22 mouse cellular contexts compared by ENCODE assay signal in the genomic region with DNA sequence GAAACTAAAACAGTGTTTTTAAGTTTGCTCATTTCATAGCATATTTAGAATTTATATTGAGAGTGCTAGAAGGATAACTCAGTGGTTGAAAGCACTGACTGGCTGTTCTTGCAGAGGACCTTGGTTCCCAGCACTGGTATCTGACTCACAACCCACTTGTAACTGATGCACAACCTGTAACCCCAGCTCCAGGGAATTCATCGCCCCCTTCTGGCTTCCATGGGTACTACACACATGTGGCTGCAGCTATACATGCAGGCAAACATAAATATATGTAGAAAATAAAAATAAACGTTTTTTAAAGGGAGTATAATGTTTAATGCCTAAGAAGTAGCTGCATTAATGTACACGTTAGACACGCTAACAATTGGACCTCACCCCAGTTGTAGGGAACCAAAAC. TPM values are rescaled to one million over a fixed set of nuclear protein-coding genes. Genes with fewer than 3 reads are reported as not detected.
DNase-seq lines count a peak whose midpoint lies in the region; TF ChIP-seq lines count a peak whose summit lies in the region.
"Had no signal": no experiment of that assay in that cellular context is flagged by ENCODE, and none has a peak within 500 bp of the region (broad histone marks: within the 10 kb centered on the region; RNA-seq: fewer than 3 reads in every experiment).

No protein-coding gene starts in this region.

- no peak overlapping the region for H3K9ac ChIP-seq in MEL (ENCODE audit: control insufficient read depth, low read depth, low read length, poor library complexity, severe bottlenecking)
- H3K9ac ChIP-seq: forebrain, embryonic 15.5 days; liver, embryonic 13.5 days; neural tube, embryonic 13.5 days had no signal

- no peaks in the 10 kb centered on the region; a peak in 1 of 4 replicates for H3K27me3 ChIP-seq in MEL (ENCODE audit: control insufficient read depth in 1 of 2, insufficient read depth in 2 of 2, low read length in 2 of 2)
- H3K27me3 ChIP-seq: forebrain, embryonic 15.5 days; liver, embryonic 13.5 days; neural tube, embryonic 13.5 days had no signal

- H3K79me2 ChIP-seq in MEL (ENCODE audit: control insufficient read depth, insufficient read depth, low read length, poor library complexity) = no peaks in the 10 kb centered on the region

- DNase-seq in gastrocnemius, adult 2 months = no peak
- no peak for DNase-seq in gastrocnemius, adult 8-10 months (ENCODE audit: low spot score in 2 of 2)
- no peak for DNase-seq in left cerebral cortex, adult 2 months (ENCODE audit: extremely low spot score in 1 of 2, low spot score in 2 of 2)
- no peak for DNase-seq in left cerebral cortex, postnatal 36 days (ENCODE audit: low spot score in 2 of 2)
- DNase-seq in 416B (ENCODE audit: low read depth) (peak; percentile 1), MEL (ENCODE audit: low read depth, low spot score) (peak; percentile 2)
- DNase-seq in frontal cortex, postnatal 36 days (ENCODE audit: low spot score in 2 of 2) = no peak
- no peak for DNase-seq in retina, embryonic 14.5 days (ENCODE audit: low spot score)
- DNase-seq: adrenal gland, adult 8-10 months; cerebellum, adult 8-10 months; gastrocnemius, postnatal 10 days; liver, embryonic 13.5 days; lung, postnatal 14 days; right cerebral cortex, postnatal 4 days; thymus, adult 2 months had no signal

- TF ChIP-seq RAD21 in MEL (IDR thresholded peaks at IDR 0.05; ENCODE audit: low read depth, low read length) = no peak; the same call in 1 of the 2 replicates

- H3K36me3 ChIP-seq in MEL (ENCODE audit: control insufficient read depth in 1 of 2, insufficient read depth in 2 of 2, low read length in 2 of 2) = no peaks in the 10 kb centered on the region
- H3K36me3 ChIP-seq: forebrain, embryonic 15.5 days; limb, embryonic 10.5 days; liver, embryonic 13.5 days; neural tube, embryonic 13.5 days had no signal

- no peak overlapping the region for H3K4me3 ChIP-seq in gastrocnemius, adult 2 months
- no peak overlapping the region for H3K4me3 ChIP-seq in left cerebral cortex, adult 2 months
- no peak overlapping the region for H3K4me3 ChIP-seq in MEL (ENCODE audit: control insufficient read depth in 1 of 2, insufficient read depth in 1 of 2, low read depth in 2 of 2, low read length in 2 of 2)
- H3K4me3 ChIP-seq: erythroblast, embryonic 14.5 days; forebrain, embryonic 15.5 days; limb, embryonic 10.5 days; liver, embryonic 13.5 days; neural tube, embryonic 13.5 days had no signal

- H3K4me1 ChIP-seq in MEL (ENCODE audit: control insufficient read depth in 1 of 2, insufficient read depth in 2 of 2, low read length in 2 of 2) = no peaks in the 10 kb centered on the region
- H3K4me1 ChIP-seq: forebrain, embryonic 15.5 days; limb, embryonic 10.5 days; liver, embryonic 13.5 days; neural tube, embryonic 13.5 days had no signal

- H3K27ac ChIP-seq in gastrocnemius, adult 2 months = no peak overlapping the region
- H3K27ac ChIP-seq in left cerebral cortex, adult 2 months = no peak overlapping the region
- no peak overlapping the region for H3K27ac ChIP-seq in MEL (ENCODE audit: control insufficient read depth, low read depth, low read length)
- H3K27ac ChIP-seq: forebrain, embryonic 15.5 days; limb, embryonic 10.5 days; liver, embryonic 13.5 days; neural tube, embryonic 13.5 days had no signal

- no peak for TF ChIP-seq POLR2A in MEL (IDR thresholded peaks at IDR 0.05; ENCODE audit: control insufficient read depth in 1 of 2, insufficient read depth in 1 of 2, low read depth in 1 of 2, low read length in 2 of 2, poor library complexity in 1 of 2)

- H3K9me3 ChIP-seq in MEL (replicated peaks; ENCODE audit: insufficient read depth, low read length) = no peaks in the 10 kb centered on the region
- H3K9me3 ChIP-seq: forebrain, embryonic 15.5 days; limb, embryonic 10.5 days; liver, embryonic 13.5 days; neural tube, embryonic 13.5 days had no signal

- peak; percentile 17; the same call in 1 of the 2 replicates for TF ChIP-seq CTCF in gastrocnemius, adult 2 months (IDR thresholded peaks at IDR 0.05)
- peak; percentile 26; the same call in 1 of the 2 replicates for TF ChIP-seq CTCF in left cerebral cortex, adult 2 months (IDR thresholded peaks at IDR 0.05)
- peak; percentile 23 to 37 (median 25); a peak in 4 of 6 replicates for TF ChIP-seq CTCF in MEL (IDR thresholded peaks at IDR 0.05 in 2 of 3, conservative IDR thresholded peaks at IDR 0.05 in 1 of 3; ENCODE audit: control insufficient read depth in 1 of 3, insufficient read depth in 1 of 3, low read depth in 2 of 3, low read length in 3 of 3, poor library complexity in 1 of 3, severe bottlenecking in 1 of 3)

- no peak for TF ChIP-seq EP300 in MEL (IDR thresholded peaks at IDR 0.05; ENCODE audit: low read depth in 1 of 2, low read length in 2 of 2)

- intact Hi-C loops in gastrocnemius, adult 2 months (cut with DNase I) = no loop called here
- intact Hi-C loops in left cerebral cortex, adult 2 months (cut with DNase I) = no loop called here
- intact Hi-C loops in left cerebral cortex, postnatal 36 days (cut with DNase I) = no loop called here

TF ChIP-seq in MEL, 35 proteins besides CTCF, POLR2A, EP300 and RAD21:
- TF ChIP-seq ZKSCAN1 (IDR thresholded peaks at IDR 0.05; ENCODE audit: low read depth, low read length) = no peak
TF ChIP-seq in MEL: peak in this region for 0.

RNA-seq across cellular contexts. Expression of gene Ccna1, which starts 53.6 kb away (rescaled TPM):
- not detected for total RNA-seq in gastrocnemius, adult 2 months (2021)
- not detected for total RNA-seq in gastrocnemius, adult 8-10 months (2022)
- 1 to 10 TPM; 2.0 to 2.2 TPM for total RNA-seq in left cerebral cortex, adult 2 months (2021)
- total RNA-seq in left cerebral cortex, postnatal 36 days (2021) = 1 to 10 TPM; 1.7 to 1.9 TPM
- not detected in 2 replicates for total RNA-seq in MEL (2012; rRNA removed)
- not detected for polyA plus RNA-seq in MEL (2012; ENCODE audit: insufficient read depth in 1 of 2, insufficient read length in 2 of 2, low read depth in 1 of 2, low replicate concordance in 2 of 2, missing spikeins in 1 of 2)
- total RNA-seq: adrenal gland, adult 8-10 months; common myeloid progenitor, adult 5-6 weeks; heart, adult 8-10 months; megakaryocyte-erythroid progenitor cell, adult 5-6 weeks had no signal
- polyA plus RNA-seq: erythroblast, embryonic 14.5 days had no signal

Comparison
In these comparisons a context has a peak if more than half of its experiments do, and no peak if none do; other contexts are left out.
1. DNase-seq: peak in 416B (single experiment) and MEL (single experiment); none in gastrocnemius, adult 2 months (single experiment), gastrocnemius, adult 8-10 months (0 of 2), left cerebral cortex, adult 2 months (0 of 2), left cerebral cortex, postnatal 36 days (0 of 2), frontal cortex, postnatal 36 days (0 of 2) and retina, embryonic 14.5 days (single experiment).
2. Peak in every context shown above with its lines, with median percentiles within 50 percentile points of each other: CTCF ChIP-seq.